Mouse (Mus musculus) heart, embryonic 12.5 days (tissue): ENCODE results near the gene Muc2. TPM values are rescaled to one million over a fixed set of nuclear protein-coding genes. Genes with fewer than 3 reads are reported as not detected.

Experiments
- ATAC-seq: fragments of 200-750 bp; cut with Nextera tagmentation; 2 replicates; pipeline ENCODE4 v1.8.0; 2017; ENCODE audit warnings: moderate TSS enrichment, moderate library complexity; ENCODE audit not compliant: insufficient number of reproducible peaks, low FRiP score
- H3K27ac ChIP-seq: fragments of 300-500 bp; sonication (generic); 2 replicates; pipeline ENCODE4 v1.5.1; 2016; ENCODE audit warnings: mild to moderate bottlenecking, moderate library complexity; ENCODE audit not compliant: poor library complexity, severe bottlenecking
- H3K27me3 ChIP-seq: fragments of 300-500 bp; sonication (generic); replicated peaks from 2 replicates; pipeline ENCODE4 v1.6.1; 2016; ENCODE audit warnings: mild to moderate bottlenecking, moderate library complexity
- H3K36me3 ChIP-seq: fragments of 300-500 bp; sonication (generic); 2 replicates; pipeline ENCODE4 v1.6.1; 2016; ENCODE audit warnings: mild to moderate bottlenecking, moderate library complexity
- H3K4me1 ChIP-seq: fragments of 300-500 bp; sonication (generic); replicated peaks from 2 replicates; pipeline ENCODE4 v1.6.1; 2016; ENCODE audit warnings: mild to moderate bottlenecking
- H3K4me2 ChIP-seq: fragments of 300-500 bp; sonication (generic); 2 replicates; pipeline ENCODE4 v1.6.1; 2016; ENCODE audit warnings: mild to moderate bottlenecking, moderate library complexity
- H3K4me3 ChIP-seq: fragments of 300-500 bp; sonication (generic); 2 replicates; pipeline ENCODE4 v1.5.1; 2016; ENCODE audit warnings: mild to moderate bottlenecking
- H3K9ac ChIP-seq: fragments of 300-500 bp; sonication (generic); 2 replicates; pipeline ENCODE4 v1.6.1; 2016; ENCODE audit warnings: mild to moderate bottlenecking, moderate library complexity
- H3K9me3 ChIP-seq: fragments of 300-500 bp; sonication (generic); replicated peaks from 2 replicates; pipeline ENCODE4 v1.6.1; 2016; ENCODE audit warnings: mild to moderate bottlenecking, moderate library complexity
- WGBS: fragments of 180-500 bp; shearing (Covaris S2); methylation state at CpG from one replicate; pipeline ENCODE4 v1.1.7; 2016; 5-methylcytosine and 5-hydroxymethylcytosine counted together
- polyA plus RNA-seq: library from polyadenylated mRNA; unstranded; fragments of >200 nt; fragmentation: Nextera tagmentation; extraction: Ambion mirVana; gene quantifications from 2 replicates; pipeline ENCODE4 v1.2.1, GENCODE M21; 2016

Gene Muc2
- polyA plus RNA-seq, 1 experiment from 2014 or later, result 0.51 TPM

GRCm38 (mm10) chr7:141770521-141770920, 80.4 kb downstream of the Muc2 start:
- ATAC-seq, result no peak
- Histone ChIP-seq H3K9me3 (no peaks in the 10 kb centered on the region), H3K4me1 (peaks cover 15% of the 10 kb centered on the region), H3K4me2 (no peak overlapping the region), H3K4me3 (no peak overlapping the region), H3K36me3 (no peaks in the 10 kb centered on the region), H3K27me3 (0 out of 2 replicates have a peak, but pooled peaks cover 5% of the 10 kb centered on the region), H3K27ac (no peak overlapping the region), H3K9ac (no peak overlapping the region)
- WGBS, result 75% methylated on average over 3 of the region's 3 CpGs

DNA sequence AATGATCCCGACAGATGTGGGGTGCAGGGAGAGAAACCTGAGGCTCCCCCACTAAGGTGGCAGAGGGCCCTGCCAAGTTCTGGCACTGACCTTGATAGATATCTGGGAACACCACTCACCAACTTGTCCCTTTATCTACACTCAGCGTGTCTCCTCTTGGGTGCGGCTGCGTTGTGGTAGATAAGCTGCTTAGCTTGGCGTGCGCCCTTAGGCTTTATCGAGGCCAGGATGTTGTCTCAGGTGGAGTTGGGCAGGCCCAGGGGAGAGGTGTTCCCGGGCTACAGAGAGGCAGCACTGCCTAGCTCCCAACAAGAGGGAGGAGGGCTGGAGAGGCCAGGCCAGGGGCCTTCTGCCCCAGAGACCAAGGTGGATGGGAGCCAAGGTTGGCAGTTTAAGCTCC, 80.8 kb downstream of the Muc2 start:
- Histone ChIP-seq H3K27me3 (0 out of 2 replicates have a peak, but pooled peaks cover 5% of the 10 kb centered on the region), H3K36me3 (no peaks in the 10 kb centered on the region), H3K4me2 (no peak overlapping the region), H3K27ac (no peak overlapping the region), H3K4me1 (peaks cover 15% of the 10 kb centered on the region), H3K9ac (no peak overlapping the region), H3K9me3 (no peaks in the 10 kb centered on the region), H3K4me3 (no peak overlapping the region)
- ATAC-seq, result peak; percentile 71
- 50% methylated on average over 8 of the region's 8 CpGs for WGBS

- no peak overlapping the region for H3K27ac ChIP-seq
- H3K4me3 ChIP-seq, result no peak overlapping the region
- 71% methylated on average over 1 of the region's 1 CpGs for WGBS
- no peaks in the 10 kb centered on the region for H3K36me3 ChIP-seq
- no peak for ATAC-seq
- 0 out of 2 replicates have a peak, but pooled peaks cover 5% of the 10 kb centered on the region for H3K27me3 ChIP-seq
- no peak overlapping the region for H3K4me2 ChIP-seq
- H3K9ac ChIP-seq, result no peak overlapping the region
- H3K4me1 ChIP-seq, result peaks cover 15% of the 10 kb centered on the region
- H3K9me3 ChIP-seq, result no peaks in the 10 kb centered on the region
Measured at GRCm38 (mm10) chr7:141772058-141772557, 82.0 kb downstream of the Muc2 start.

DNA sequence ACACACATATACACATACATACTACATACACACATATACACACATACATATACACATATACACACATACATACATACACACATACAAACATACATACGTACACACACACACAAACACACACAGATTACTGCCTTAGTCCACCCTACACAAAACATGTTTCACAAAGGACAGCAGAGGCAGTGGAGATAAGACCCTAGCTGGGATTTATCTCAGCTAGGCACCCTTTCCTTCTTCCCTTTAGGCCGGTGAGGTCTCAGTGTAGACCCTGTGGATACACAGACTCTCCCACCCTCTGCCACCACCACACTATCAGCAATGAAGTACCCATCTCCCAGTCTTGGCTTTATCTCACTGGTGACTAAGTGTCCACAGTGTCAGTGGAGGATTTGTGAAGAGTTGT, 84.7 kb downstream of the Muc2 start:
- ATAC-seq, result no peak
- Histone ChIP-seq H3K9ac (no peak overlapping the region), H3K36me3 (no peaks in the 10 kb centered on the region), H3K4me2 (no peak overlapping the region), H3K27ac (no peak overlapping the region), H3K4me3 (no peak overlapping the region), H3K9me3 (no peaks in the 10 kb centered on the region), H3K27me3 (no peaks in the 10 kb centered on the region), H3K4me1 (peaks cover 15% of the 10 kb centered on the region)
- 71% methylated on average over 2 of the region's 2 CpGs for WGBS

DNA sequence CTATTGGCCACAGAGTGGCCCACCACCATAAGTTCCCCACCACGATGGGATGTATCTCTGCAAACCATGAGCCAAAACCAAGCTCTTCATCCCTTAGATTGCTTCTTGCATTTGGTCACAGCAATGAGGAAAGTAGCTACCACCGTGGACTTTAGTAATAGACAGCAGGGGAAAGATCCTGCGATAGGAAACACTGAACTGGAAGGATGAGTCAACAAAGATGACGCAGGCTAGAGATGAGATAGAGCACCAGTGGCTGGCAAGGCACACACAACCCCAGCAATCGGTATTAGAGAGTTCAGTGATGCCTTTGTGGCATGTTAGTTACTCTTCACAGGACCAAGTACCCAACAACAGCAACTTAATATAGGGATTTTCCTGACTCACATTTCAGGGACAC, 86.1 kb downstream of the Muc2 start:
- H3K27me3 ChIP-seq, result no peaks in the 10 kb centered on the region
- ATAC-seq, result no peak
- no peak overlapping the region for H3K9ac ChIP-seq
- no peak overlapping the region for H3K4me3 ChIP-seq
- no peak overlapping the region for H3K27ac ChIP-seq
- WGBS, result 75% methylated on average over 5 of the region's 5 CpGs
- H3K4me2 ChIP-seq, result no peak overlapping the region
- no peaks in the 10 kb centered on the region for H3K36me3 ChIP-seq
- no peaks in the 10 kb centered on the region for H3K9me3 ChIP-seq
- peaks cover 10% of the 10 kb centered on the region for H3K4me1 ChIP-seq

GRCm38 (mm10) chr7:141788677-141789452, 98.7 kb downstream of the Muc2 start, which contains the start of gene Muc5ac:
Gene Muc5ac (plus strand): TSS chr7:141788972.
- no peaks in the 10 kb centered on the region for H3K9me3 ChIP-seq
- no peak within 1 kb of the TSS for H3K4me2 ChIP-seq
- no peaks in the 10 kb centered on the region for H3K4me1 ChIP-seq
- H3K4me3 ChIP-seq, result no peak within 1 kb of the TSS
- H3K27ac ChIP-seq, result no peak within 1 kb of the TSS
- 72% methylated on average over 6 of the region's 6 CpGs for WGBS
- no peak for ATAC-seq
- no peaks in the 10 kb centered on the region for H3K36me3 ChIP-seq
- H3K9ac ChIP-seq, result no peak within 1 kb of the TSS
- no peaks in the 10 kb centered on the region for H3K27me3 ChIP-seq

DNA sequence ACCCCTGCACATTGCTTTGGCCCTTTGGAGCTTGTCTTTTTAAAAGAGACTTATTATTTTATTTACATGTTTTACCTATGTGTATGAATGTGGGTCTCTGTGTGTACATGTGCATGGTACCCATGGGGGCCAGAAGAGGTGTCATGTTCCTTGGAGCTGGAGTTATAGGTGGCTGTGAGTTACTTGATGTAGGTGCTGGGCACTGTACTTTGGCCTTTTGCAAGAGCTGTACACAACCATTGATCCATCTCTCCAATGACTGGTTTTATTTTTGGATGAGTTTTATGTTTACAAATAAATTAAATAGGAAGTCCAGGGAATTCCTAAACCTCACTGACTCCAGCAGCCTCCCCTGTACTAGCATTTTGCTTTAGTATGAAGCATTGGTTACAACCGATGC, 104.1 kb downstream of the Muc2 start:
- Histone ChIP-seq H3K4me1 (no peaks in the 10 kb centered on the region), H3K27me3 (no peaks in the 10 kb centered on the region), H3K4me3 (no peak overlapping the region), H3K36me3 (no peaks in the 10 kb centered on the region), H3K9ac (no peak overlapping the region), H3K9me3 (peaks cover 23% of the 10 kb centered on the region), H3K4me2 (no peak overlapping the region), H3K27ac (no peak overlapping the region)
- ATAC-seq, result no peak
- WGBS, result 93% methylated on average over 1 of the region's 1 CpGs

DNA sequence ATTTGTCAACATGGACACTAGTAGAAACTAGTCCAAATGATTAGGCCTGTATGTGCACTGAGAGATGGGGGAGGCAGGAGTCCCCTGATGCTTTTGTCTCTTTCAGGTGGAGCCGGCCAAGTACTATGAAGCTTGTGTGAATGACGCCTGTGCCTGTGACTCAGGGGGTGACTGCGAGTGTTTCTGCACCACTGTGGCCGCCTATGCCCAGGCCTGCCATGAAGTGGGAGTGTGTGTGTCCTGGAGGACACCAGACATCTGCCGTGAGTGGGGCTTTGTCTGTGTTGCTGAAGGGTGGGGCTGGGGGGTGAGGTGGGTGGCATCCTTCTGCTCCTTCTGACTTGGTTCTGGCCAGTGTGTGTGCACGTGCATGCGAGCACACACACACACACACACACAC, 113.1 kb downstream of the Muc2 start:
- H3K4me3 ChIP-seq, result no peak overlapping the region
- H3K4me1 ChIP-seq, result no peaks in the 10 kb centered on the region
- H3K36me3 ChIP-seq, result no peaks in the 10 kb centered on the region
- no peak overlapping the region for H3K4me2 ChIP-seq
- peaks cover 13% of the 10 kb centered on the region for H3K9me3 ChIP-seq
- peaks cover 15% of the 10 kb centered on the region; the same call in 1 of the 2 replicates for H3K27me3 ChIP-seq
- no peak overlapping the region for H3K27ac ChIP-seq
- 82% methylated on average over 7 of the region's 7 CpGs for WGBS
- H3K9ac ChIP-seq, result no peak overlapping the region
- ATAC-seq, result no peak

Other genes starting within 250 kb of the Muc2 start
- 12.0 and 14.3 TPM in 2 replicates for gene Pidd1, start 246.3 kb upstream of the Muc2 start, polyA plus RNA-seq
- gene Rplp2, start 243.0 kb upstream of the Muc2 start, polyA plus RNA-seq, result 867 and 941 TPM in 2 replicates
- 42.3 and 43.3 TPM in 2 replicates for gene Pnpla2, start 235.1 kb upstream of the Muc2 start, polyA plus RNA-seq
- gene Cracr2b, start 229.2 kb upstream of the Muc2 start, polyA plus RNA-seq, result 16.6 and 17.5 TPM in 2 replicates
- 27.4 and 30.6 TPM in 2 replicates for gene Cd151, start 222.9 kb upstream of the Muc2 start, polyA plus RNA-seq
- gene Polr2l, start 215.2 kb upstream of the Muc2 start, polyA plus RNA-seq, result 60.7 and 64.7 TPM in 2 replicates
- 57.5 and 57.6 TPM in 2 replicates for gene Tspan4, start 215.1 kb upstream of the Muc2 start, polyA plus RNA-seq
- gene Chid1, start 150.5 kb upstream of the Muc2 start, polyA plus RNA-seq, result 35.9 and 38.6 TPM in 2 replicates
- gene Ap2a2, start 128.2 kb upstream of the Muc2 start, polyA plus RNA-seq, result 70.2 and 70.7 TPM in 2 replicates
- gene Muc6, start 35.0 kb upstream of the Muc2 start, polyA plus RNA-seq, result 0.06 and 0.11 TPM in 2 replicates
- not detected in 2 replicates for gene Muc5ac, start 98.6 kb downstream of the Muc2 start, polyA plus RNA-seq
- gene Muc5b, start 148.7 kb downstream of the Muc2 start, polyA plus RNA-seq, result 0.06 TPM in 2 replicates
- gene Tollip, start 228.2 kb downstream of the Muc2 start, polyA plus RNA-seq, result 41.1 and 41.3 TPM in 2 replicates